Mouse (Mus musculus) testis, adult 2 months (tissue): Measurements from ENCODE around the gene Tysnd1.

Experiments
- CTCF ChIP-seq: fragments of 200-500 bp; IDR thresholded peaks from 2 replicates; pipeline ENCODE4 v1.5.1; 2012; ENCODE audit warnings: low read depth, mild to moderate bottlenecking, inconsistent platforms, low read length, moderate library complexity; ENCODE audit not compliant: control insufficient read depth, insufficient read depth, insufficient replicate concordance
- POLR2A ChIP-seq: fragments of 200-500 bp; IDR thresholded peaks from 2 replicates; pipeline ENCODE4 v1.6.1; 2012; ENCODE audit warnings: low read depth, mild to moderate bottlenecking, inconsistent platforms, low read length, moderate library complexity; ENCODE audit not compliant: control insufficient read depth

DNA sequence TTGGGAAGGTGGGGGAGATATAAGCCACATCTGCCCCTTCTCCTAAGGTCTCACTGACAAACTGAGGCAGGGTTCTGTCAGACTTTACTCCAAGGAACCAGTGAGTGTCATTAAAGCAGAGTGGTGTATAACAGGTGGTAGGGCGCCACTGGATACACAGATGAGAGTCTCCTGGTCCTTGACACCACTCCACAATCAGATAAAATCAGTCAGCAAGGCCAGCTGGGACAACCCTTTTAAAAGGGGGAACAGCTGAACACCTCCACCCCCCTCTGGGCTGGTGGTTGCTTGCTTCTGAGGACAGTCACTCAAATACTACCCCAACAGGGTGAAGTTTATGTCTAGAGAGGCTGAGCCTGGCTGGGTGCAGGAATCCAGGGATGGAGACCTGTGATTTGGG is 42.2 kb downstream of the Tysnd1 start:
- TF ChIP-seq CTCF (no peak), POLR2A (no peak)
